Mouse (Mus musculus): ENCODE data around the gene Gmds.

- TF ChIP-seq CTCF (IDR thresholded peaks at IDR 0.05; ENCODE audit: extremely low read depth, insufficient read length, insufficient replicate concordance, low read depth, low read length) (no peak), POLR2A (IDR thresholded peaks at IDR 0.05; ENCODE audit: low read depth, low read length) (no peak)
These were observed 515.2 kb downstream of the Gmds start for GRCm38 (mm10) chr13:31823316-31823715.
